Mouse (Mus musculus) megakaryocyte, embryonic 14.5 days (primary cell): Measurements from ENCODE around the gene Egfl7.

ENCODE experiments used
- FLI1 ChIP-seq: IDR thresholded peaks from 2 replicates; pipeline ENCODE4 v1.6.1; 2012; ENCODE audit warnings: low read length, inconsistent platforms, mixed read lengths
- GATA1 ChIP-seq: IDR thresholded peaks from 3 replicates; pipeline ENCODE4 v1.6.1; 2012; ENCODE audit warnings: mixed read lengths, low read length, inconsistent platforms, borderline replicate concordance

- TF ChIP-seq FLI1 (no peak), GATA1 (no peak)
Measured at GRCm38 (mm10) chr2:26555076-26555475, 24.7 kb upstream of the Egfl7 start.
